Mouse (Mus musculus): ENCODE measurements at regions not wholly inside any gene's neighbourhood (a gene's known extent, or its start where the extent isn't known, plus 50 kb on each side); places are given as distances from the start of the nearest gene placed in this dataset.
"Not testable (repeated sequence)": the region's sequence is repeated elsewhere in the genome, so short reads cannot be mapped to it uniquely, and the experiment has no call there.

DNA sequence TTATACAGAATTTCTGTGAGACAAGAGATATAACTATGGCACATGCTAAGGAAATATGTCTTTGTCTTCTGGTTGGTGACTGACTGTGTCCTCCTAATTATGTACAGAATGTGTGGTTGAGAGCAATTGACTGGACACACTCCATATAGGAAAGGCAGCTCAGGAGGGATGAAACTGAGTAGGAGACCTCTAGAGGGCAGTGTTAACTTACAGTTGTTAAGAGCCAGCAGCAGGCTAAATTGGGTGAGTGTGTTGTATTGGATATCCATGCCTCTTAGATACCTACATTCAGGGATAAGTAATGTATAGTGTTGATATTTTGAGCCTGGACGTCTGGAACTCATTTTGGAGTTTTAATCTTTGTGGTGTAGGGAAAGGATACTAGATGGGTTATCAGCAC, 172.5 kb downstream of the Cd109 start:
- Histone ChIP-seq H3K27ac (ENCODE audit: insufficient read depth, low read length) (no peak overlapping the region), H3K36me3 (ENCODE audit: control insufficient read depth, insufficient read depth, low read length, poor library complexity, severe bottlenecking) (no peaks in the 10 kb centered on the region), H3K9me3 (replicated peaks; ENCODE audit: control insufficient read depth, insufficient read depth, low read length, poor library complexity, severe bottlenecking) (no peaks in the 10 kb centered on the region; the same call in 1 of the 2 replicates), H3K27me3 (ENCODE audit: control insufficient read depth, insufficient read depth, low read length, poor library complexity, severe bottlenecking) (no peaks in the 10 kb centered on the region), H3K4me1 (ENCODE audit: control insufficient read depth, insufficient read depth, low read length) (no peaks in the 10 kb centered on the region), H3K9ac (ENCODE audit: low read depth, poor library complexity, severe bottlenecking) (no peak overlapping the region), H3K4me3 (ENCODE audit: low read depth, low read length) (no peak overlapping the region)
- no peak for TF ChIP-seq POLR2A (IDR thresholded peaks at IDR 0.05; ENCODE audit: insufficient read depth, low read length)
- no peak for TF ChIP-seq EP300 (IDR thresholded peaks at IDR 0.05; ENCODE audit: insufficient read depth, low read depth, low read length)
- TF ChIP-seq CTCF (IDR thresholded peaks at IDR 0.05; ENCODE audit: low read depth, low read length): no peak

DNA sequence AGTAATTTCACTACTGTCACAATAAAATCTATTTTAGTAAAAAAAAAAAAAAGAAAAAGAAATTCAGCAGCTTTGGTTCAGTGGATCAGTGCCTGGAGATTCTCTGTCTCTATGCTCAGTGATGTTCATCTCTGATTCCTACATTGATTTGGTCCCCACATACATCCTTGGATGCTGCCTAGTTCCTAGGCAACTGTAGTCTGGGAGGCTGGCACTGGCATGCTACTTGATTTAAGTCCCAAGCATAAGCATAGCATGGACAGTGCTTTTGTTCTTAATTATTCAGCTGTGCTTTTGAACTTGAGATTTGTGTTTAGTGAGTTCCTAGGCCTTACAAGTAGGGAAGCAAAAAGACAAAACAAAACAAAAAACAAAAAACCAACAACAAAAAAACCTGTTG, 174.4 kb downstream of the Cd109 start:
- Histone ChIP-seq H3K9me3 (replicated peaks; ENCODE audit: control insufficient read depth, insufficient read depth, low read length, poor library complexity, severe bottlenecking) (no peaks in the 10 kb centered on the region), H3K4me1 (ENCODE audit: control insufficient read depth, insufficient read depth, low read length) (no peaks in the 10 kb centered on the region), H3K36me3 (ENCODE audit: control insufficient read depth, insufficient read depth, low read length, poor library complexity, severe bottlenecking) (no peaks in the 10 kb centered on the region), H3K27ac (ENCODE audit: insufficient read depth, low read length) (no peak overlapping the region), H3K9ac (ENCODE audit: low read depth, poor library complexity, severe bottlenecking) (no peak overlapping the region), H3K27me3 (ENCODE audit: control insufficient read depth, insufficient read depth, low read length, poor library complexity, severe bottlenecking) (no peaks in the 10 kb centered on the region), H3K4me3 (ENCODE audit: low read depth, low read length) (no peak overlapping the region)
- TF ChIP-seq EP300 (IDR thresholded peaks at IDR 0.05; ENCODE audit: insufficient read depth, low read depth, low read length) (no peak), CTCF (IDR thresholded peaks at IDR 0.05; ENCODE audit: low read depth, low read length) (no peak), POLR2A (IDR thresholded peaks at IDR 0.05; ENCODE audit: insufficient read depth, low read length) (no peak)

DNA sequence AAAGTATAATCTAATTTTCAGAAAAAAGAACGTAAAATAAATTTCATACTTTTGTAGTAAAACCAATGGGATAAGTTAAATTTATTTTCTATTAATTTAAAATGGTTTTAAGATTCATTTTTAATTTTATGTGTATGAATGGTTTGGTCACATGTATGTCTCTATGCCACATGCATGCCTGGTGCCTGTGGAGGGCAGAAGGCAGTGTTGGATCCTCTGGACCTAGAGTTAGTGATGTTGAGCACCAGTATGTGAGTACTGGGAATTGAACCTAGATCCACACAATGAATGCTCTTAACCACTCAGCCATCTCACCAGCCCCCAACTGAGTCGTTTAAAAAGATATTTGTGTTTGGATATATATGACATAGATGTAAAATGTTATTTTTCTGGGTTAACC, 174.8 kb downstream of the Cd109 start:
- TF ChIP-seq EP300 (IDR thresholded peaks at IDR 0.05; ENCODE audit: insufficient read depth, low read depth, low read length) (no peak), CTCF (IDR thresholded peaks at IDR 0.05; ENCODE audit: low read depth, low read length) (no peak), POLR2A (IDR thresholded peaks at IDR 0.05; ENCODE audit: insufficient read depth, low read length) (no peak)
- Histone ChIP-seq H3K4me3 (ENCODE audit: low read depth, low read length) (no peak overlapping the region), H3K4me1 (ENCODE audit: control insufficient read depth, insufficient read depth, low read length) (no peaks in the 10 kb centered on the region), H3K9ac (ENCODE audit: low read depth, poor library complexity, severe bottlenecking) (no peak overlapping the region), H3K36me3 (ENCODE audit: control insufficient read depth, insufficient read depth, low read length, poor library complexity, severe bottlenecking) (no peaks in the 10 kb centered on the region), H3K27me3 (ENCODE audit: control insufficient read depth, insufficient read depth, low read length, poor library complexity, severe bottlenecking) (no peaks in the 10 kb centered on the region), H3K27ac (ENCODE audit: insufficient read depth, low read length) (no peak overlapping the region), H3K9me3 (replicated peaks; ENCODE audit: control insufficient read depth, insufficient read depth, low read length, poor library complexity, severe bottlenecking) (no peaks in the 10 kb centered on the region)

DNA sequence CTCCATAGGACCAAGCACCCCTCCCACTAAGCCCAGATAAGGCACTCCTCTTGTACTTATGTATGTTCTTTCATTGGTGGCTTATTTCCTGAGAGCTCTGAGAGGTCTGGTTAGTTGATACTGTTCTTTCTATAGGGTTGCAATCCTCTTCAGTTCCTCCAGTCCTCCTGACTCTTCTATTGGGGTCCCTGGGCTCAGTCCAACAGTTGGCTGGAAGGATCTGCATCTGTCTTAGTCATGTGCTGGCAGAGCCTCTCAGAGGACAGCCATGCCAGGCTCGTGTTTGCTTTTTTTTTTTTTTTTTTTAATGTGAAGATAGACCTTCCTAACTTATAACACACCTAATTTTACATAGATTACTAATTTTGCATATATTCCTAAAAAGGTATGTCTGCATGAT, 180.5 kb downstream of the Cd109 start:
- Histone ChIP-seq H3K4me1 (ENCODE audit: control insufficient read depth, insufficient read depth, low read length) (no peaks in the 10 kb centered on the region), H3K4me3 (ENCODE audit: low read depth, low read length) (no peak overlapping the region), H3K36me3 (ENCODE audit: control insufficient read depth, insufficient read depth, low read length, poor library complexity, severe bottlenecking) (no peaks in the 10 kb centered on the region), H3K27me3 (ENCODE audit: control insufficient read depth, insufficient read depth, low read length, poor library complexity, severe bottlenecking) (no peaks in the 10 kb centered on the region), H3K9me3 (replicated peaks; ENCODE audit: control insufficient read depth, insufficient read depth, low read length, poor library complexity, severe bottlenecking) (no peaks in the 10 kb centered on the region), H3K9ac (ENCODE audit: low read depth, poor library complexity, severe bottlenecking) (no peak overlapping the region), H3K27ac (ENCODE audit: insufficient read depth, low read length) (no peak overlapping the region)
- TF ChIP-seq POLR2A (IDR thresholded peaks at IDR 0.05; ENCODE audit: insufficient read depth, low read length): no peak
- TF ChIP-seq CTCF (IDR thresholded peaks at IDR 0.05; ENCODE audit: low read depth, low read length): no peak
- TF ChIP-seq EP300 (IDR thresholded peaks at IDR 0.05; ENCODE audit: insufficient read depth, low read depth, low read length): no peak

DNA sequence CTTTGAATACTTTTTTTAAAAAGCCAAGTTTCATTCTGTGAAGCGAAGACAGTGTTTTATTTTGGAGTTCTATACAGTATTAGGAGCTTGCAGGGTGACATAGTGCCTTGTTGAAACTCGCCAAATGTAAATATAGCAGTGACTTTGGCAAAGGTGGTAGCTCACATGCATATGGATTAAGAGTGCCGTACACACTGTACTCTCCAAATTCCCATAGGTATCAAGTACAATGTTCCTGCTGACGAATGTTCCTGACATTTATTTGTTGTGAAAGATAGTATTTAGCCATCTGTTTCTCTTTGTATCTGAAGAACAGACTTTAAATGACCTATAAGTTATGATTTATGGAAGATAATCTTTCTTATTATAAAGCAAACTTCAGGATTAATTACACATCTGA, 201.9 kb downstream of the Cd109 start:
- Histone ChIP-seq H3K27ac (ENCODE audit: insufficient read depth, low read length) (no peak overlapping the region), H3K27me3 (ENCODE audit: control insufficient read depth, insufficient read depth, low read length, poor library complexity, severe bottlenecking) (peaks cover 2% of the 10 kb centered on the region; the same call in 1 of the 2 replicates), H3K36me3 (ENCODE audit: control insufficient read depth, insufficient read depth, low read length, poor library complexity, severe bottlenecking) (no peaks in the 10 kb centered on the region), H3K4me1 (ENCODE audit: control insufficient read depth, insufficient read depth, low read length) (no peaks in the 10 kb centered on the region), H3K9ac (ENCODE audit: low read depth, poor library complexity, severe bottlenecking) (no peak overlapping the region), H3K9me3 (replicated peaks; ENCODE audit: control insufficient read depth, insufficient read depth, low read length, poor library complexity, severe bottlenecking) (no peaks in the 10 kb centered on the region), H3K4me3 (ENCODE audit: low read depth, low read length) (no peak overlapping the region)
- TF ChIP-seq CTCF (IDR thresholded peaks at IDR 0.05; ENCODE audit: low read depth, low read length): no peak
- no peak for TF ChIP-seq EP300 (IDR thresholded peaks at IDR 0.05; ENCODE audit: insufficient read depth, low read depth, low read length)
- TF ChIP-seq POLR2A (IDR thresholded peaks at IDR 0.05; ENCODE audit: insufficient read depth, low read length): no peak

DNA sequence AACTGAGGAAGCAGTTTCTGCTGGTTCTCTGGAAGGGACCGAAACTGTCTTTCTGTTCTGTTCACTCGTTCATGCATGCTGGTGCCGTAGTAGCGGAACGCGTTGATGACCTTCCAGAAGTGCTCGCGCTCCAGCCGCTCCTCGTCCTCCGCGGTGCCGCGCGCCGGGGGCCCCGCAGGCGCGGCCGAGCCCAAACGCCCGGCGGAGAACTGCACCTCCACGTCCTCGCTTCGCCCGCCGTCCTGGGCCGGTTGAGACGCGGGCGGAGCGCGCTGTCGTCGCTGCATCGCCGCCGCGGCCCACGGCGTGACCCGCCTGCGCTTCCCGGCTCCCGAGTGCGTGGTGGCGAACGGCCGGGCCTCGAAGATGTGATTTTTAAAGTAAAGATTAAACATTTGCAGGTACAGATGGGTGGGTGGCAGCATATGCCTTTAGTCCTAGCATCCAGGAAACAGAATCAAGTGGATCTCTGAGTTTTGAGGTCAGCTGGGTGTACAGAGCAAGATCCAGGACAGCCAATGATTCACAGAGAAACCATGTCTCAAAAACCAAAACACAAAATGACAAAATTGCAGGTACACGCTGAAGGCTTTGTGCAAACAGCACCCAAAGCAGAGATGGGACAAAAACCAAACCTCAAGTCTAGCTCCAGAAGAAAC, 206.3 kb downstream of the Cd109 start:
- peak overlapping the region; percentile 10; the same call in 1 of the 2 replicates for H3K4me3 ChIP-seq (ENCODE audit: low read depth, low read length)
- H3K9ac ChIP-seq (ENCODE audit: low read depth, poor library complexity, severe bottlenecking); H3K27ac ChIP-seq (ENCODE audit: insufficient read depth, low read length); H3K9me3 ChIP-seq (replicated peaks; ENCODE audit: control insufficient read depth, insufficient read depth, low read length, poor library complexity, severe bottlenecking); H3K36me3 ChIP-seq (ENCODE audit: control insufficient read depth, insufficient read depth, low read length, poor library complexity, severe bottlenecking); H3K27me3 ChIP-seq (ENCODE audit: control insufficient read depth, insufficient read depth, low read length, poor library complexity, severe bottlenecking); H3K4me1 ChIP-seq (ENCODE audit: control insufficient read depth, insufficient read depth, low read length): not testable (repeated sequence)

Data from ES-Bruce4 (cell line).